Mouse (Mus musculus): ENCODE measurements around the gene Fignl1. TPM values are rescaled to one million over a fixed set of nuclear protein-coding genes. Genes with fewer than 3 reads are reported as not detected.

The Fignl1 gene
- total RNA-seq, 2 experiments from 2014 or later, result 0.59 to 0.60 TPM

Other genes starting within 250 kb of the Fignl1 start
- not detected for gene 4930512M02Rik, start 181.1 kb downstream of the Fignl1 start, total RNA-seq (2021)
- 1 to 10 TPM; 1.8 to 2.2 TPM for gene Ikzf1, start 124.0 kb downstream of the Fignl1 start, total RNA-seq (2021)
- 1 to 10 TPM; 2.5 TPM for gene Ddc, start 89.2 kb upstream of the Fignl1 start, total RNA-seq (2021)
- 100 to 1,000 TPM; 103 to 108 TPM for gene Grb10, start 229.7 kb upstream of the Fignl1 start, total RNA-seq (2021)

All from heart, postnatal 25 days (tissue).